Mouse (Mus musculus) liver, embryonic 11.5 days (tissue): Measurements from ENCODE around the gene Gm26661. TPM values are rescaled to one million over a fixed set of nuclear protein-coding genes. Genes with fewer than 3 reads are reported as not detected.

Source experiments
- ATAC-seq: fragments of 200-750 bp; cut with Nextera tagmentation; replicated peaks from 2 replicates; pipeline ENCODE4 v1.8.0; 2017; ENCODE audit warnings: moderate number of reproducible peaks, mild to moderate bottlenecking, moderate TSS enrichment, moderate library complexity; ENCODE audit not compliant: low FRiP score
- DNase-seq: peaks from one replicate; pipeline ENCODE4 v3.0.0-alpha.2; 2017; ENCODE audit warnings: low spot score
- H3K27ac ChIP-seq: fragments of 300-500 bp; sonication (generic); 2 replicates; pipeline ENCODE4 v1.5.1; 2014; ENCODE audit warnings: mild to moderate bottlenecking, low read depth, low read length, control low read depth
- H3K27me3 ChIP-seq: fragments of 300-500 bp; sonication (generic); replicated peaks from 2 replicates; pipeline ENCODE4 v1.6.1; 2014; ENCODE audit warnings: low read length, mixed read lengths; ENCODE audit not compliant: control insufficient read depth, insufficient read depth
- H3K36me3 ChIP-seq: fragments of 300-500 bp; sonication (generic); 2 replicates; pipeline ENCODE4 v1.6.1; 2014; ENCODE audit warnings: mild to moderate bottlenecking, low read length, moderate library complexity, mixed read lengths; ENCODE audit not compliant: control insufficient read depth, insufficient read depth
- H3K4me1 ChIP-seq: fragments of 300-500 bp; sonication (generic); replicated peaks from 2 replicates; pipeline ENCODE4 v1.6.1; 2014; ENCODE audit warnings: low read length, mixed read lengths; ENCODE audit not compliant: control insufficient read depth, insufficient read depth
- H3K4me2 ChIP-seq: fragments of 300-500 bp; sonication (generic); 2 replicates; pipeline ENCODE4 v1.6.1; 2014; ENCODE audit warnings: mild to moderate bottlenecking, control low read depth, moderate library complexity
- H3K4me3 ChIP-seq: fragments of 300-500 bp; sonication (generic); 2 replicates; pipeline ENCODE4 v1.5.1; 2014; ENCODE audit warnings: low read depth, low read length, control low read depth
- H3K9ac ChIP-seq: fragments of 300-500 bp; sonication (generic); 2 replicates; pipeline ENCODE4 v1.6.1; 2014; ENCODE audit warnings: low read depth, low read length, control low read depth
- H3K9me3 ChIP-seq: fragments of 300-500 bp; sonication (generic); 2 replicates; pipeline ENCODE4 v1.6.1; 2016; ENCODE audit warnings: low read length, inconsistent platforms, mixed read lengths; ENCODE audit not compliant: control insufficient read depth
- WGBS: fragments of 180-500 bp; shearing (Covaris S2); extraction: QIAGEN DNeasy Blood & Tissue Kit; methylation state at CpG from one replicate; pipeline ENCODE4 v1.1.7; 2014; 5-methylcytosine and 5-hydroxymethylcytosine counted together
- polyA plus RNA-seq: library from polyadenylated mRNA; unstranded; fragments of >200 nt; fragmentation: Nextera tagmentation; extraction: Ambion mirVana; gene quantifications from 2 replicates; pipeline ENCODE4 v1.2.1, GENCODE M21; 2014

The Gm26661 gene
- polyA plus RNA-seq, 1 experiment from 2014 or later, result not detected

GRCm38 (mm10) chr14:7809043-7809955, 17.9 kb downstream of the Gm26661 start:
- Histone ChIP-seq H3K9ac (no peak overlapping the region), H3K4me1 (peaks cover 14% of the 10 kb centered on the region), H3K9me3 (no peaks in the 10 kb centered on the region), H3K27ac (no peak overlapping the region), H3K27me3 (no peaks in the 10 kb centered on the region), H3K4me3 (no peak overlapping the region), H3K36me3 (no peaks in the 10 kb centered on the region), H3K4me2 (no peak overlapping the region)
- DNase-seq, result no peak
- ATAC-seq, result no peak; the same call in 1 of the 2 replicates
- 77% methylated on average over 12 of the region's 12 CpGs for WGBS

GRCm38 (mm10) chr14:7817770-7818462, 26.5 kb downstream of the Gm26661 start, which contains the start of gene Flnb:
Gene Flnb, plus strand, starts transcription at chr14:7817957.
- Histone ChIP-seq H3K9ac (peak within 1 kb of the TSS; percentile 74), H3K27me3 (no peaks in the 10 kb centered on the region), H3K27ac (no peak within 1 kb of the TSS), H3K4me2 (peak within 1 kb of the TSS; percentile 93), H3K4me3 (peak within 1 kb of the TSS; percentile 68), H3K4me1 (peaks cover 10% of the 10 kb centered on the region), H3K36me3 (no peaks in the 10 kb centered on the region), H3K9me3 (no peaks in the 10 kb centered on the region)
- WGBS, result under 1% methylated on average over 49 of the region's 49 CpGs
- ATAC-seq, result peak; percentile 97
- DNase-seq, result peak; percentile 93

- Histone ChIP-seq H3K4me1 (peaks cover 10% of the 10 kb centered on the region), H3K9me3 (no peaks in the 10 kb centered on the region), H3K27me3 (no peaks in the 10 kb centered on the region), H3K9ac (peak overlapping the region; percentile 74), H3K36me3 (no peaks in the 10 kb centered on the region), H3K27ac (no peak overlapping the region), H3K4me2 (peak overlapping the region; percentile 93), H3K4me3 (peak overlapping the region; percentile 68)
- WGBS, result under 1% methylated on average over 36 of the region's 36 CpGs
- ATAC-seq, result peak; percentile 15; the same call in 1 of the 2 replicates
- DNase-seq, result peak; percentile 51
These were observed 27.2 kb downstream of the Gm26661 start for GRCm38 (mm10) chr14:7818463-7819121.

- DNase-seq (no peak), ATAC-seq (no peak)
- peak overlapping the region; percentile 68 for H3K4me3 ChIP-seq
- H3K27me3 ChIP-seq, result no peaks in the 10 kb centered on the region
- H3K9me3 ChIP-seq, result no peaks in the 10 kb centered on the region
- peaks cover 14% of the 10 kb centered on the region for H3K4me1 ChIP-seq
- WGBS, result 61% methylated on average over 5 of the region's 5 CpGs
- H3K9ac ChIP-seq, result no peak overlapping the region
- H3K27ac ChIP-seq, result no peak overlapping the region
- peak overlapping the region; percentile 93 for H3K4me2 ChIP-seq
- no peaks in the 10 kb centered on the region for H3K36me3 ChIP-seq
These were observed 28.1 kb downstream of the Gm26661 start for GRCm38 (mm10) chr14:7819446-7819845.

DNA sequence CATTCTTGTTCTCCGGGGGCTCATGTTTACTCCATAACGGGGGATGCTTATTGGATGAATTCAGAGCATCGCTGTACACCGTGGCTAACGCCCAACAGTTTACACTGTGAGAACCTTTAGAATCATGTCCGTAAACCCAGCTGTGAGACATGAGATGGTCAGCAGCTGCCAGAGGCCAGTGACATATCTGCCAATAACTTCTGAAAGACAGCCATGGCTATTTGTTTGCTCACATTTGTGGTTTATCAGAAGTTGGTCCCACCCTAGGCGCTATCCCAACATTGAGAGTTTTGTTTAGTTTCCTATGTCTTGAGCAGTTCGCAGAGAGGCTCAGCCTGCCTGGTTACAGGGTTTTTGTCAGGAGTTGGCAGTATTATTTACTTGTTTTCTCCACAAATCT, 30.0 kb downstream of the Gm26661 start:
- ATAC-seq (no peak), DNase-seq (no peak)
- Histone ChIP-seq H3K4me2 (no peak overlapping the region), H3K27ac (no peak overlapping the region), H3K4me1 (peaks cover 17% of the 10 kb centered on the region), H3K9ac (no peak overlapping the region), H3K27me3 (no peaks in the 10 kb centered on the region), H3K4me3 (no peak overlapping the region), H3K9me3 (no peaks in the 10 kb centered on the region), H3K36me3 (no peaks in the 10 kb centered on the region)
- 74% methylated on average over 8 of the region's 8 CpGs for WGBS

GRCm38 (mm10) chr14:7822693-7823092, 31.3 kb downstream of the Gm26661 start:
- H3K9ac ChIP-seq, result no peak overlapping the region
- DNase-seq, result no peak

GRCm38 (mm10) chr14:7824651-7825268, 33.4 kb downstream of the Gm26661 start:
- ATAC-seq, result peak; percentile 60; the same call in 1 of the 2 replicates

More at GRCm38 (mm10) chr14:7822693-7823092, 31.3 kb downstream of the Gm26661 start:
- no peak for ATAC-seq
- Histone ChIP-seq H3K4me3 (no peak overlapping the region), H3K36me3 (no peaks in the 10 kb centered on the region), H3K4me2 (no peak overlapping the region), H3K4me1 (peaks cover 17% of the 10 kb centered on the region), H3K27me3 (no peaks in the 10 kb centered on the region), H3K27ac (no peak overlapping the region), H3K9me3 (no peaks in the 10 kb centered on the region)
- WGBS, result 64% methylated on average over 7 of the region's 7 CpGs

More at GRCm38 (mm10) chr14:7824651-7825268, 33.4 kb downstream of the Gm26661 start:
- Histone ChIP-seq H3K4me2 (no peak overlapping the region), H3K27me3 (no peaks in the 10 kb centered on the region), H3K9ac (no peak overlapping the region), H3K36me3 (no peaks in the 10 kb centered on the region), H3K4me3 (no peak overlapping the region), H3K27ac (no peak overlapping the region), H3K9me3 (no peaks in the 10 kb centered on the region), H3K4me1 (peaks cover 9% of the 10 kb centered on the region)
- no peak for DNase-seq
- 59% methylated on average over 8 of the region's 8 CpGs for WGBS
